Mouse (Mus musculus) adrenal gland, postnatal 36 days (tissue): ENCODE measurements around the gene Lemd2. TPM values are rescaled to one million over a fixed set of nuclear protein-coding genes. Genes with fewer than 3 reads are reported as not detected.

Experiments used
- DNase-seq, 2 experiments: peaks; one replicate each; pipeline ENCODE4 v3.0.0; 2021; ENCODE audit warnings: mixed read lengths in 1 of 2
- total RNA-seq, 2 experiments: library from RNA; stranded (reverse); gene quantifications; 2 replicates each; pipeline ENCODE4 v1.2.3; 2021

Lemd2 gene
- total RNA-seq, 2 experiments from 2014 or later, result 66.5 to 76.6 TPM

DNA sequence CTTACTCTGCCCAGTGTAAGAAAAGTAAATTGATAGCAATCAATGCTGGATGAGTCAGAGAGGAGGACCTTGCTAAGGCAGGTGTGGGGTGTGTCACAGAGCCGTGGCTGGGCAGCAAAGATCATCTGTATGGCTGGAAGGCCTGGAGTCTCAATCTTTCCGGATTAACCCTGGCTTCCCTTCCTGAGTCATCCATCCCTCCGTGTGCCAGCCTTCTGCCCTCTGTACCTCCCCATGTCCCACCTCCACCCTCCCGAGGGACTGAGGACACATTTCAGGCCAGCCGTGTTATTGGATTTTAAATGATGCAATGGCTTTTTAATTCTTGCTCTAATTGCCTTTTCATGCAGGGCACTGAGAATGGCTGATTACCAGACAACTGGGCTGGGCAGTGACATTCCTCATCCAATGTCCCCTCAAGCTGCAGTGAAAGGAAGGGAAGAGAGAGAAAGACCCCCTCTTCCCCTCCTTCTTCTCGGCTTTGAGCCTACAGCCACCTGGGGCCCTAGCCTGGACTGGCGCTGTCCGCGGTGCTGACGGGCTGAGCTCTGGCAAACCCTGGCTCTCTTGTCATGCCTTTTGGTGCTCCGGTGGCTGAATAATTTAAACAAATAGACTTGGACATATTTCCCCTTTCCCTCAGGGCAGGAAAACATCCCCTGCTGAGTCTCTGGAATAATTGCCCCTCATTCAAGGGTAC is 24.1 kb upstream of the Lemd2 start:
- DNase-seq, result peak; percentile 85 to 91

- no peak for DNase-seq
These were observed 23.0 kb upstream of the Lemd2 start for GRCm38 (mm10) chr17:27227258-27227657.

- no peak for DNase-seq
These were observed 22.4 kb upstream of the Lemd2 start for GRCm38 (mm10) chr17:27226701-27227100.

DNA sequence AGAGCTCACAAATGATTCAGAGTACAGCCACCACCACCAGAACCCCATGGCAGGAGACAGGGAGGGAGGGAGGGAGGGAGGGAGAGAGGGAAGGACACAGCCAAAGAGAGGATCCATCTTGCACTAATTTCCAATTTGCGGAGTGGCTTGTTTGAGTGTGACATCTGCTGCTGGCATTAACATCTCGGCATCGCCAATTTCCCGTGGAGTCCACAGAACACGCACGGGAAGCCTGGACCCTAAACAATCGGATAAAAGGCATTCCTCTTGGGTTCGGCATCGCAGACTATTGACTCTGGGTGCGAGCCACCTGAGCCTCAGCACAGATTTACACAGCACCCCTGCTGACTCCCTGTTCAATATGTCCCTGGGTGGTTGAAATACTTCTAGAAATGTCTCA is 21.5 kb upstream of the Lemd2 start:
- DNase-seq, result no peak

DNA sequence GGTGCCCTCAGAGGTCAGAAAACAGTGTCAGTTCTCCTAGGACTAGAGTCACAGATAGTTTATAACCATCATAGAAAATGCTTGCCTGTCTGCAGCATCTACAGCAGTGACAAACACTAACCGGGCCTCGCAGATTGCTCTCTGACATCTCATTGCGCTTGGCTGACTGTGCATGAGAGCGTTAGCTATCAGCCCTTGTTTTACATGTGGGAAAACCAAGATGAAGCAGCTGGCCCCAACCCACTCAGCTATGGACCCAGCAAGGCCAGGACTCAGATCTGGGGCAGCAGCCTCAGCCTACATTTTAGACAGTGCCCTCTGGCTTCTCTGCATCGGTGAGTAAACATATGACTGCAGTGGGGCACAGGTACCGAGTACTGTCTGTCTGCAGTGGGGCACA is 19.6 kb upstream of the Lemd2 start:
- no peak for DNase-seq

GRCm38 (mm10) chr17:27221562-27221961 is 17.3 kb upstream of the Lemd2 start:
- DNase-seq, result no peak

DNA sequence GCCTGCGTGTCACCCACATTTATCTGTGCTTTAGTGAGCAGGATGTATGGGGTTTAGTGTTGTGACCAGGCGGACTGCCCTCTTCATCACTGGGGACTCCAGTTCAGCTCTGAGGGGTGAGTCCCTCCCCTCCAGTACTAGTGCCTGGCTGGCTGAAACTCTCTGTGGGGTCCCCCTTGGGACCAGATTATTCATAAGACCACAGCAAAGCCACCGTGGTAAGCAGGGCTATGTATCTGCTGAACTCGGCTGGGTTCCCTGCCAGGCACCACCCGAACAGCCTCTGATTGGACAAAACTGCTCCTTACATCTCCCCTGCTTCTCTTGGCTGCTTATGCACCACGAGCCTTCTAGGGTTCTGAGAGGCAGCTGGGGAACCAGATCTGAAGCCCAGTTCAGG is 14.6 kb upstream of the Lemd2 start:
- DNase-seq, result no peak

DNA sequence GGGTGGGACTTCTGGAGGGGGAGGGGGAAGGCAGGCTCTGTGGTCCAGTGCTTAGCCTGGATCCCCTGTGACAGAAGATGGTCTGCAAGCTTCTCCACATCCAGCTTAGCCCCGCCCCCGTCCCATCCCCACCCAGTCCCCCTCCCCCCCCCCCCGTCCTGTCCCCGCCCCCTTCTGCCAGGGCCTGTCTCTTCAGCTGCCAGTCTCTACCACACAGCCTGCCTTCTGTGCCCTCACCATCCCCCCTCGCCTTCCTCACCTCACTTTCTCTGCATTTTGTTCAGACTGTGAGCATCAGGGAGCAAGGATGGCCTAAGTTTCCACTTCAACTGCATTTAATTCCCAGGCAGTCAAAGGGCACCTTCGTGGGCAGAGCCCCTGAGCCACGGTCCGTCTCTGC is 14.1 kb upstream of the Lemd2 start:
- DNase-seq, result no peak

GRCm38 (mm10) chr17:27212768-27213525 is 8.7 kb upstream of the Lemd2 start:
- peak; percentile 73 to 79 for DNase-seq

- DNase-seq, result no peak
These were observed 7.7 kb upstream of the Lemd2 start for GRCm38 (mm10) chr17:27212006-27212405.

DNA sequence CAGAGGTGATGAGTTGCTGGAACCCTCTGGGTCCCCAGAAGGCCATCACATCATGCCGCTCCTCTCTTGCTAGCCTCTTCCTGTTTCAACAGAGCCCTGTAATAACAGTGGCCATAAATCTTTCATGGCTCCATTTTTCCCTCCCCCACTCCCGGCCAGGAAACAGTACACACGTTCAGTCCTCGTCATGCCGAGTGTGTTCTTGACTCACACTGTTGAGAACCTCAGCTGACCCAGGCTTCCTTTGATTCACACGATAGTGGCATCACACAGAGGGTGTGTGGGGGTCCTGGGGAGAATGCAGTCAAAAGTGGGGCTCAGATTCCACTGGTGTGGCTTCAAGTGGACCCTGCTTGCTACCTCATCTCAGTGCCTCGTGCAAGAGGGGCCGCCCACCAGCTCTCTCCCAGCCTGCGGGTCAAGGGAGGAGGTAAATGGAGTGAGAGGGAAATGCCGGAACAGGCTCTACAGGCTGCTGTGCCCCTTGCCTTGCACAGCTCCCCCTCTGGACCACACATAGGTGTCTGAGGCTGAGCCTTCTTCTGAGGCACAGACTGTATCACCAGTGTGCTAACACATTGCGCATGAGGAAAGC is 2.9 kb upstream of the Lemd2 start:
- peak; percentile 64 to 65 for DNase-seq

- peak; percentile 49 to 51 for DNase-seq
These were observed 753 bp downstream of the Lemd2 start for GRCm38 (mm10) chr17:27203358-27204074.

GRCm38 (mm10) chr17:27202919-27203357 is 1.3 kb downstream of the Lemd2 start:
- peak in 1 of 2 experiments; percentile 27 for DNase-seq

GRCm38 (mm10) chr17:27201981-27202380 is 2.3 kb downstream of the Lemd2 start:
- DNase-seq, result no peak

GRCm38 (mm10) chr17:27200801-27201200 is 3.5 kb downstream of the Lemd2 start:
- DNase-seq, result peak in 1 of 2 experiments; percentile 31

DNA sequence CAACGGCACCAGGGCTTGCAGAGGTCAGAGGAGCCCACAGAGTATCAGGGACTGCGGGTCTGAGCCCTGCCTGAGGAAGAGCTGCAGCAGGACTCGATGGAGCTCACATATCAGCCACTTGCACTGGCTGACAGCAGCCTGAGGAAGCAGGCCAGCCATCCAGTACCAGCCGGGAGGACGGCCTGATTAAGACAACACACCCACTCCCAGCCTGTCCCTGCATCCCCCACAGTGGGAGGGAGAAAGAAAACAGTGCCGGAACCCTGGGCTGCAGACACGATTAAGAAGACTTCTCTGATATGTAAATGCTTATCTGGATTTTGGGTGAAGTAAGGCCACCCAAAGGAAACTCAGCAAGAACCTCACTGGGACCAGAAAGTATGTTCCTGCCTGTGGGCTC is 4.4 kb downstream of the Lemd2 start:
- no peak for DNase-seq

- no peak for DNase-seq
These were observed 5.1 kb downstream of the Lemd2 start for GRCm38 (mm10) chr17:27199205-27199604.

GRCm38 (mm10) chr17:27196206-27196605 is 8.1 kb downstream of the Lemd2 start:
- DNase-seq, result no peak

GRCm38 (mm10) chr17:27194258-27195185 is 9.7 kb downstream of the Lemd2 start:
- DNase-seq, result peak in 1 of 2 experiments; percentile 34

- DNase-seq, result no peak
These were observed 12.5 kb downstream of the Lemd2 start for GRCm38 (mm10) chr17:27191804-27192203.

DNA sequence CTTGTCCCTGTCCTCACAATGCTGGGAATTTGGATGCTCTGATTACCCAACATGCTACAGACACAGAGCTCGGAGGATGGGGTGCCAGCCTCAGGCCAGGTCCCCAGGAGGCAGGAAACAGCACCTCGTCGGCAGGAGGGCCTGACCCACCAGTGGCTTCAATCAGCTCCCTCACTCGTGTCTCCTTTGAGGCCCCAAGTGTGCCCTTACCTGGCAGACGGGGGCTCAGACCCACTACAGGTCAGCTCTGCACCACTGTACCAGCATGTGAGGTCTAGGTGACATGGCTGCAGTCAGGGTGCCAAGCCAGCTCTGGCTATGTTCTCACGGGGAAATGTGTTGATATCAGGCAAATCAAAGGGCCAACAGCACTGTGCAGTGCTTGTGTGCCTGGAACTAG is 13.1 kb downstream of the Lemd2 start:
- no peak for DNase-seq
